Comparison of ENCODE assay signal across 7 mouse cellular contexts in genomic region chr13:20183512-20184238, GRCm38 (mm10).
DNase-seq lines count a peak whose midpoint lies in the region; ATAC-seq and TF ChIP-seq lines count a peak whose summit lies in the region.

No protein-coding gene starts in this region.

- peak; percentile 69 for DNase-seq in right cerebral cortex, adult 18-20 months
- no peak for DNase-seq in right cerebral cortex, postnatal 25 days
- peak; percentile 89 for DNase-seq in brain, embryonic 14.5 days (ENCODE audit: low read depth)
- peak; percentile 32 to 52 for DNase-seq in frontal cortex, postnatal 36 days (ENCODE audit: low spot score in 2 of 2)
- peak; percentile 29 to 65 for DNase-seq in left cerebral cortex, postnatal 10 days (ENCODE audit: extremely low spot score in 1 of 2, low spot score in 2 of 2)

- peak overlapping the region; percentile 79 for H3K4me3 ChIP-seq in megakaryocyte, embryonic 14.5 days (replicated peaks)
- H3K4me3 ChIP-seq in stomach, embryonic 16.5 days (replicated peaks; ENCODE audit: low read length): no peak overlapping the region

- 24% methylated on average over 9 of the region's 9 CpGs for WGBS in stomach, embryonic 16.5 days

- H3K27me3 ChIP-seq in megakaryocyte, embryonic 14.5 days (replicated peaks): peaks cover 43% of the 10 kb centered on the region
- H3K27me3 ChIP-seq in stomach, embryonic 16.5 days (ENCODE audit: control insufficient read depth, insufficient read depth, low read length): no peaks in the 10 kb centered on the region

- no peak for TF ChIP-seq POLR2A in brain, embryonic 14.5 days (IDR thresholded peaks at IDR 0.05; ENCODE audit: borderline replicate concordance, extremely low read depth, insufficient read depth, insufficient read length, poor library complexity, severe bottlenecking)

- H3K27ac ChIP-seq in stomach, embryonic 16.5 days (ENCODE audit: low read length): peak overlapping the region; percentile 21

- H3K36me3 ChIP-seq in megakaryocyte, embryonic 14.5 days (replicated peaks; ENCODE audit: low read length): no peaks in the 10 kb centered on the region
- H3K36me3 ChIP-seq in stomach, embryonic 16.5 days (ENCODE audit: control insufficient read depth, insufficient read depth, low read length): no peaks in the 10 kb centered on the region

- no peaks in the 10 kb centered on the region for H3K9me3 ChIP-seq in megakaryocyte, embryonic 14.5 days
- no peaks in the 10 kb centered on the region for H3K9me3 ChIP-seq in stomach, embryonic 16.5 days (replicated peaks; ENCODE audit: control insufficient read depth, low read length)

- TF ChIP-seq CTCF in brain, embryonic 14.5 days (IDR thresholded peaks at IDR 0.05; ENCODE audit: borderline replicate concordance, extremely low read depth, insufficient read depth, insufficient read length): peak; percentile 54

- peak; percentile 41; the same call in 1 of the 2 replicates for ATAC-seq in stomach, embryonic 16.5 days (ENCODE audit: insufficient read depth, low FRiP score)

- intact Hi-C loops in left cerebral cortex, postnatal 10 days (cut with DNase I): loop anchor here (5.0 kb wide), 1 partner anchor 91 kb away; the partner anchor contains the start of gene Elmo1

- H3K4me1 ChIP-seq in megakaryocyte, embryonic 14.5 days: peaks cover 78% of the 10 kb centered on the region
- peaks cover 24% of the 10 kb centered on the region for H3K4me1 ChIP-seq in stomach, embryonic 16.5 days (ENCODE audit: control insufficient read depth, insufficient read depth, low read length)

- H3K9ac ChIP-seq in stomach, embryonic 16.5 days (ENCODE audit: low read length): no peak overlapping the region

- no peak overlapping the region for H3K4me2 ChIP-seq in stomach, embryonic 16.5 days (ENCODE audit: low read depth, low read length)
